Mouse (Mus musculus) midbrain, postnatal 0 days (tissue): Measurements from ENCODE around the gene Hip1r. TPM values are rescaled to one million over a fixed set of nuclear protein-coding genes. Genes with fewer than 3 reads are reported as not detected.

Source experiments
- ATAC-seq: fragments of 200-750 bp; cut with Nextera tagmentation; 2 replicates; pipeline ENCODE4 v1.8.0; 2017; ENCODE audit warnings: moderate number of reproducible peaks, mild to moderate bottlenecking, moderate TSS enrichment, moderate library complexity; ENCODE audit not compliant: low FRiP score
- DNase-seq: peaks from one replicate; pipeline ENCODE4 v3.0.0-alpha.2; 2015; ENCODE audit warnings: low spot score
- H3K27ac ChIP-seq: fragments of 300-500 bp; sonication (generic); 2 replicates; pipeline ENCODE4 v1.5.1; 2014; ENCODE audit warnings: low read depth, mild to moderate bottlenecking, low read length, mixed read lengths
- H3K27me3 ChIP-seq: fragments of 300-500 bp; sonication (generic); 2 replicates; pipeline ENCODE4 v1.6.1; 2014; ENCODE audit warnings: low read length, control low read depth, mixed read lengths; ENCODE audit not compliant: insufficient read depth
- H3K36me3 ChIP-seq: fragments of 300-500 bp; sonication (generic); 2 replicates; pipeline ENCODE4 v1.6.1; 2014; ENCODE audit warnings: low read length, control low read depth, mixed read lengths; ENCODE audit not compliant: insufficient read depth
- H3K4me1 ChIP-seq: fragments of 300-500 bp; sonication (generic); 2 replicates; pipeline ENCODE4 v1.6.1; 2014; ENCODE audit warnings: mild to moderate bottlenecking, control low read depth, antibody characterized with exemption, low read length, mixed read lengths; ENCODE audit not compliant: insufficient read depth
- H3K4me2 ChIP-seq: fragments of 300-500 bp; sonication (generic); 2 replicates; pipeline ENCODE4 v1.6.1; 2014; ENCODE audit warnings: low read depth, mild to moderate bottlenecking, low read length, mixed read lengths; ENCODE audit not compliant: poor library complexity, severe bottlenecking
- H3K4me3 ChIP-seq: fragments of 300-500 bp; sonication (generic); 2 replicates; pipeline ENCODE4 v1.5.1; 2014; ENCODE audit warnings: low read depth, mild to moderate bottlenecking, low read length, moderate library complexity
- H3K9ac ChIP-seq: fragments of 300-500 bp; sonication (generic); replicated peaks from 2 replicates; pipeline ENCODE4 v1.6.1; 2014; ENCODE audit warnings: mild to moderate bottlenecking, low read length, moderate library complexity, mixed read lengths; ENCODE audit not compliant: poor library complexity, severe bottlenecking
- H3K9me3 ChIP-seq: fragments of 300-500 bp; sonication (generic); 2 replicates; pipeline ENCODE4 v1.6.1; 2016; ENCODE audit warnings: low read length, control low read depth
- CTCF ChIP-seq: IDR thresholded peaks from 2 replicates; pipeline ENCODE4 v1.5.1; 2016; ENCODE audit warnings: antibody characterized with exemption, mild to moderate bottlenecking
- WGBS: fragments of 180-500 bp; shearing (Covaris S2); extraction: QIAGEN DNeasy Blood & Tissue Kit; methylation state at CpG from one replicate; pipeline ENCODE4 v1.1.7; 2014; 5-methylcytosine and 5-hydroxymethylcytosine counted together
- polyA plus RNA-seq: library from polyadenylated mRNA; unstranded; fragments of >200 nt; fragmentation: Nextera tagmentation; extraction: Ambion mirVana; gene quantifications from 2 replicates; pipeline ENCODE4 v1.2.1, GENCODE M21; 2015
- total RNA-seq: library from RNA; depleted of rRNA; stranded (reverse); fragments of >200 nt; gene quantifications from 2 replicates; pipeline ENCODE4 v1.2.3, GENCODE M21; 2014

The Hip1r gene
- total and polyA plus RNA-seq, 2 experiments from 2014 or later, result 25.8 to 45.4 TPM

DNA sequence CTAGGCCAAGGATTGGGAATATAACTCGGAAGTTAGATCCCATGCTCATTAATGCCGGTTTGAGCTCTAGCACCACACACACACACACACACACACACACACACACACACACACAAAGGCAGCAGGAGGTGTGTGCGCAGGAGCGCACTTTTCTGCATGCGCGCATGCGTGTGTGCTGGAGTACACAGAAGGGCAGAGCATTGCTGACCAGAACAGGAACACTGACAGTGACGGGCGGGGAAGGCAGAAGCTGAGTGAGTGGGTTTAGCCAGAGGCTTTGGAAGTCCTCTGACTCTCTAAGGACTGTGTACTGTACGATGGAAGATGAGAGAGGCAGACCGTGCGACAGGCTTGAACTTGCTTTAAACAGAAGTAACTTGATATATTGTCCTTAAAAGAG, 39.9 kb upstream of the Hip1r start:
- H3K9ac ChIP-seq, result no peak overlapping the region
- WGBS, result 85% methylated on average over 12 of the region's 12 CpGs
- H3K36me3 ChIP-seq, result no peaks in the 10 kb centered on the region; the same call in 1 of the 2 replicates
- no peak for DNase-seq
- H3K4me3 ChIP-seq, result no peak overlapping the region
- H3K27me3 ChIP-seq, result no peaks in the 10 kb centered on the region
- H3K4me1 ChIP-seq, result 0 out of 2 replicates have a peak, but pooled peaks cover 2% of the 10 kb centered on the region
- H3K27ac ChIP-seq, result no peak overlapping the region
- H3K9me3 ChIP-seq, result no peaks in the 10 kb centered on the region
- no peak for TF ChIP-seq CTCF
- no peak overlapping the region for H3K4me2 ChIP-seq
- no peak for ATAC-seq

DNA sequence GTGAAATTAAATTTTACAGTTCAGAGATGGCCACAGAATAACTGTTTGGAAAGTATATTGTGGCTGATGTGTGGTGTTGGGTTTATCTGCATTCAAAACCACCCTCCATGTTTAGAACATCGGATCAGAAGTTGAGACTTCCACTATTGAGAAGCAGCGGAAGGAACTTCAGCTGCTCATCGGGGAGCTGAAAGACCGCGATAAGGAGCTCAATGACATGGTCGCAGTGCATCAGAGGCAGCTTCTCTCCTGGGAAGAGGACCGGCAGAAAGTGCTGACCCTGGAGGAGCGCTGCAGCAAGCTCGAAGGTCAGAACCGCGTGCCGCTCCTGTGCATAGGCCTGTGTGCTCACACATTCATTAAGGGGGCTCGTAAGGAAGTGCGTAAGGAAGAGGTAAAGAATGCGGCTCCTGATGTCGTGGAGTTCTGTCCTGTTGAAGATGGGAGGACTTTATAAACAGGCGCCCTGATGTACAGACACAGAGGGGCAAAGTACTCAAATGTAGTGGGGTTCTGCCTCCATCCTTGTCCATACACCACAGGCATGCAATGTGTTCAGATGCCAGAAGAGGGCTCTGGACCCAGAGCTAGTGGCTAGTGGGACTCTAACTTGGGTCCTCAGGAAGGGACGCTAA, 39.4 kb upstream of the Hip1r start:
- DNase-seq, result peak; percentile 42
- Histone ChIP-seq H3K36me3 (no peaks in the 10 kb centered on the region), H3K9ac (no peak overlapping the region), H3K9me3 (no peaks in the 10 kb centered on the region), H3K27me3 (no peaks in the 10 kb centered on the region), H3K4me2 (no peak overlapping the region), H3K27ac (no peak overlapping the region), H3K4me3 (no peak overlapping the region), H3K4me1 (0 out of 2 replicates have a peak, but pooled peaks cover 2% of the 10 kb centered on the region)
- peak; percentile 61 for TF ChIP-seq CTCF
- ATAC-seq, result no peak
- 41% methylated on average over 18 of the region's 18 CpGs for WGBS

DNA sequence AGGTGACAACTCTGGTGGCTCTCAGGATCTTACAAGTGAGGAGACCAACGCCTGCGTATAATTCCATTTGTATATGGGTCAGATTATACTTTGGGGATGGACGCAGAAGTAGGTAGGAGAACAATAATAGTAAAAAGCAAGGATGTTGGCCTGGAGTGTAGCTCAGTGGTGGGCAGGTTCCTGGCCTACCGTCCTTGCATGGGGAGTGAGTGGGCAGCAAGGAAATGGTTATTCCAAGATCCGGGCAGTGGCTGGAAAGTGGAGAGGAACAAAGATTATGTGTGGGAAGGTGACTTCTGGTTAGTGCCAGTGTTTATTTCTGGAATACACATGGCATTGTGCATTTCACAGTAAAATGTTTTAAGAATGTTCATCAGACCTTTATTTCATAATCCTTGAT, 37.5 kb upstream of the Hip1r start:
- no peaks in the 10 kb centered on the region for H3K36me3 ChIP-seq
- ATAC-seq (no peak), DNase-seq (no peak)
- WGBS, result 90% methylated on average over 5 of the region's 5 CpGs
- no peaks in the 10 kb centered on the region for H3K9me3 ChIP-seq
- 0 out of 2 replicates have a peak, but pooled peaks cover 2% of the 10 kb centered on the region for H3K4me1 ChIP-seq
- H3K4me3 ChIP-seq, result no peak overlapping the region
- no peak for TF ChIP-seq CTCF
- H3K27ac ChIP-seq, result no peak overlapping the region
- no peak overlapping the region for H3K9ac ChIP-seq
- H3K27me3 ChIP-seq, result no peaks in the 10 kb centered on the region
- H3K4me2 ChIP-seq, result no peak overlapping the region

DNA sequence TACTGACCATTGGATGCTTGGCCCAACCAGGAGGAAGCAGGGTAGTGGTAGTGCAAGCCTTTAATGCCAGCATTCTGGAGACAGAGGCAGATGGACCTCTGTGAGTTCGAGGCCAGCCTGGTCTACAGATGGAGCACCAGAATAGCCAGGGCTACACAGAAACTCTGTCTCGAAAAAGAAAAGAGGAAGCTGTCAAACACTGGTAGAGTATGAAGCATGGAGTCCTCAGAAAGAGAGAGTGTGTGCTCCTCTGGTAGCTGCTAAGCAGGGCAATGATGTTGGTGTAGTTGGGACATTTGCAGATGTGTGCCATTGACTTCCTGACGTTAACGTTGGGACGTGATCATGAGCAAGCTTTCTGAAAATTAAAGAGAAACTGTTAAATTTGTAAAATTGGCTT, 34.9 kb upstream of the Hip1r start:
- H3K27me3 ChIP-seq, result no peaks in the 10 kb centered on the region
- no peaks in the 10 kb centered on the region for H3K4me1 ChIP-seq
- H3K27ac ChIP-seq, result no peak overlapping the region
- no peaks in the 10 kb centered on the region for H3K9me3 ChIP-seq
- H3K9ac ChIP-seq, result no peak overlapping the region
- H3K4me2 ChIP-seq, result no peak overlapping the region
- ATAC-seq (no peak), DNase-seq (no peak)
- 90% methylated on average over 5 of the region's 5 CpGs for WGBS
- TF ChIP-seq CTCF, result no peak
- no peak overlapping the region for H3K4me3 ChIP-seq
- no peaks in the 10 kb centered on the region for H3K36me3 ChIP-seq

DNA sequence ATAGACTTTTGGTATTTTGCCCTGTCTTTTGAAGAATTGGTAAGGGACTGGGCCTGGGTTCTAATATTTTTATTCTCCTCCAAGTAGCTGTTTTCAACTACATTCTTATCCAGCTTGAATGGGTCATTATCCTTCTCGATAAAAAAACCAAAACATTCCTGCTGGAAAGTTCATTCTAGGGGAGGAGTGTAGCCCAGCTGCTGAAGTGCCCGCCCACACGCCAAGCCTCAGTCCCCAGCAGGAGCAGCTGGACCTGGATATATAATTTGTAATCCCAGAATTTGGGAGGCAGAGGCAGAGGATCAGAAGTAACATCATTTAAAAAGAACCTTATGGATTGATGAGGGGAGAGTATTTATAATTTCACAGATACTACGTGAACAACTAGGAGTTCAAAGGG, 26.9 kb upstream of the Hip1r start:
- Histone ChIP-seq H3K27me3 (no peaks in the 10 kb centered on the region), H3K4me2 (no peak overlapping the region), H3K9me3 (no peaks in the 10 kb centered on the region), H3K4me1 (no peaks in the 10 kb centered on the region), H3K36me3 (no peaks in the 10 kb centered on the region), H3K4me3 (no peak overlapping the region), H3K9ac (no peak overlapping the region), H3K27ac (no peak overlapping the region)
- DNase-seq, result no peak
- TF ChIP-seq CTCF, result no peak
- 66% methylated on average over 4 of the region's 4 CpGs for WGBS
- ATAC-seq, result no peak

DNA sequence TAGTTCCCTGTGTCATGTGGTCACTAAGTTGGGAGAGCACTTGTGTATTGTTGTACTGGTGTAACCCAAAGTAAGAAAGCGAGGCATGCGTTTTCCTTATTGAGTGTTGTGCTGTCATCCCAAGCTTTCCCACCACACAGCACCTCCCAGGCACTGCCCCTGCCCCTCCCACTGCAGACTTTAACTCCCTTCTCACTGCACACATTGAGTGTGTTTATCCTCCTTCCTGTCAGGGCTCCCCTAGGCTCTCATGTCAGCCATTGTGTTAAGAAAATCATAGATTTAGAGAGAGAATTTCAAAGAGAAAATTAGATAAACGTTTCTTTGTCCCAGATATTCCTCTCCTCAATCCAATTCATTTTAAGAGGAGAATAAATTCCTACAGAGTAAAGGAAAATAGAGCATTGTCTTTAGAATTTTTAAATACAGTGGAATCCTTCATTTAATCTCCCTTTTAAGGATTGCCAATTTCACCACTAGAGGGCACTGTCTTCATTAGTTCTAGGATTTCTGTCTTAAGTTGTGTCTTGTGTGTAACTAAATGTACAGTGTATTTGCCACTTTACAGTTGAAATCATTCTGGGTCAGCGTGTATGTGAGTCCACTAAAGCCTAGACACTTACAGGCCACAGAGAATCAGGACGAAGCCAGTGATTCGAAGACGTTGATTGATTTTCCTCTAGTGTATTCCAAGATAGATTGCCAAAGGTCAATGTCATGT, 26.2 kb upstream of the Hip1r start:
- H3K9me3 ChIP-seq, result no peaks in the 10 kb centered on the region
- no peaks in the 10 kb centered on the region for H3K36me3 ChIP-seq
- no peaks in the 10 kb centered on the region for H3K27me3 ChIP-seq
- peak; percentile 85 for TF ChIP-seq CTCF
- no peak overlapping the region for H3K4me2 ChIP-seq
- H3K27ac ChIP-seq, result no peak overlapping the region
- no peak overlapping the region for H3K9ac ChIP-seq
- peak; percentile 88 for DNase-seq
- ATAC-seq, result no peak
- WGBS, result 58% methylated on average over 7 of the region's 7 CpGs
- H3K4me1 ChIP-seq, result no peaks in the 10 kb centered on the region
- H3K4me3 ChIP-seq, result no peak overlapping the region
